Mouse (Mus musculus): Measurements from ENCODE around the gene Gprc5c.

DNA sequence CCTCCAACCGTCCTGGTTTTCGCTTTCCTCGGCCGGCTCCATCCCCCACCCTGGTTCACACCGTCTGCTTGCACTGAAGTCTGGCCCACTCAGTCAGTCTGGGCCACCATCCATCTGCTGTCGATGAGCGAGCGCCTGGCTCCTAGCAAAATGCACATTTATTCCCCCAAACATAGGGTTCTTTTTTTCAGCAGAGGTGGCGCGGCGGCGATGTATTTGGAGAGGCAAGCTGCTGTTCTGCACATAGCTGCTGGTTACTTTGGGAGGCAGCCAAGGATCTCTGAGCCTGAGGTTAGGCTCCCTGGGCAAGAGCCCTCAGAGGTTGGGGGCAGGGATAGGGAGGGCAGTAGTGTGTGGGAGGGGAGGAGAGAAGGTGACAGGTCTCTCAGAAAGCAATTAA is 28.2 kb upstream of the Gprc5c start:
- no peak for TF ChIP-seq CTCF (IDR thresholded peaks at IDR 0.05)
- TF ChIP-seq EP300 (IDR thresholded peaks at IDR 0.05; ENCODE audit: insufficient read depth, low read depth, low read length), result no peak

All from heart, adult 2 months (tissue).